In the genomic region with DNA sequence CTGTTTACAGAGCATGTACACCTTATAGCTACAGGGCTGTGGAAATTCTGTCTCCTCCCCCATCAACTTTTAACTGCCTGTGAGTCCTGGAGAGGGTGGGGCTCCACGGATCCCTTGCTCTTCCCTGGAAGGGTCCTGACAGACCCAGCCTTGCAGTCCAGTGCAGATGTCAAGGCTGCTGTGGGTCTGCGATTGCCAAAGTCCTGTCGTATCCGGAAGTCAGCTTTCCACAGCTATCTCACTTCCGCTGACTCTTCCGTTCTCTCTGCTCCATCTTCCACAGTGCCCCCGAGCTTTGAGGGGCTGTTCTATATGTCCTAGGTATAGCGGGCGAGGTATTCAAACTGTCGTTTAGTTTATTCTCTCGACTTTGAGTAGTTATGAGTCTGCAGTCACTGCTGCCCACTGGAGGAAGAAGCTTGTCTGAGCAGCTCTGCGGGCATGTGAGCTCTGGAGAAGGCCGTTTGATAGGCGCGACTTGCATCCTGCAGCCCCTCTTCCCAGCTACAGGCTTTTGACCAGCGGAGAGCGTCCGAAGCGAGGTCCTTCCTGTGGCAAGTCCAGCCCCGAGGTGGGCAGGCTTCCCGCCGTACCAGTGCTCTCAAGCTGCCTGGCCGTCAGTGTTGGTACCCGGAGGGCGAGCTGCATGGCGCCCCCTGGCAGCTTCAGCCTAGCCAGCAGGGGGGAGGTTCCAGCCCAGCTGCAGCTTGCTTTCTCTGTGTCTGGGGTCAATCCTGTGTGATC, we compare ENCODE assay signal across 8 mouse cellular contexts. TPM values are rescaled to one million over a fixed set of nuclear protein-coding genes. Genes with fewer than 3 reads are reported as not detected.
DNase-seq lines count a peak whose midpoint lies in the region; ATAC-seq lines count a peak whose summit lies in the region.

No protein-coding gene starts in this region.

- H3K9me3 ChIP-seq in heart, embryonic 13.5 days, result no peaks in the 10 kb centered on the region
- no peaks in the 10 kb centered on the region for H3K9me3 ChIP-seq in kidney, embryonic 16.5 days (ENCODE audit: low read length)

- H3K9ac ChIP-seq in heart, embryonic 13.5 days, result peak overlapping the region; percentile 78
- peak overlapping the region; percentile 56 for H3K9ac ChIP-seq in kidney, embryonic 16.5 days (replicated peaks; ENCODE audit: low read length)

- H3K4me3 ChIP-seq in heart, embryonic 13.5 days, result peak overlapping the region; percentile 56
- H3K4me3 ChIP-seq in kidney, embryonic 16.5 days (ENCODE audit: low read length), result peak overlapping the region; percentile 43

- intact Hi-C loops in heart, postnatal 25 days (cut with DNase I), result no loop called here

- no peak for ATAC-seq in heart, embryonic 13.5 days (ENCODE audit: extremely low read depth, insufficient number of reproducible peaks, low FRiP score, low TSS enrichment)
- peak; percentile 72 for ATAC-seq in kidney, embryonic 16.5 days (ENCODE audit: low FRiP score, low TSS enrichment)

- peak; percentile 93 for DNase-seq in heart, adult 11 months
- no peak for DNase-seq in heart, postnatal 25 days (ENCODE audit: low spot score)
- DNase-seq in embryo, embryonic 10 days (ENCODE audit: low spot score), result peak; percentile 69
- peak; percentile 34 for DNase-seq in lung, postnatal 25 days (ENCODE audit: low spot score)
- peak; percentile 25 for DNase-seq in ovary, postnatal 14 days (ENCODE audit: low spot score)
- DNase-seq in layer of hippocampus, postnatal 36 days, result no peak

- H3K27me3 ChIP-seq in heart, embryonic 13.5 days (replicated peaks), result no peaks in the 10 kb centered on the region
- H3K27me3 ChIP-seq in kidney, embryonic 16.5 days (ENCODE audit: insufficient read depth, low read length), result no peaks in the 10 kb centered on the region

- H3K4me1 ChIP-seq in heart, embryonic 13.5 days, result peaks cover 44% of the 10 kb centered on the region
- peaks cover 13% of the 10 kb centered on the region; the same call in 1 of the 2 replicates for H3K4me1 ChIP-seq in kidney, embryonic 16.5 days (ENCODE audit: insufficient read depth, low read length)

- H3K36me3 ChIP-seq in heart, embryonic 13.5 days, result peaks cover 13% of the 10 kb centered on the region
- peaks cover 2% of the 10 kb centered on the region; the same call in 1 of the 2 replicates for H3K36me3 ChIP-seq in kidney, embryonic 16.5 days (ENCODE audit: insufficient read depth, low read length)

- 18% methylated on average over 26 of the region's 26 CpGs for WGBS in heart, embryonic 13.5 days
- 30% methylated on average over 26 of the region's 26 CpGs for WGBS in kidney, embryonic 16.5 days

- peak overlapping the region; percentile 78 for H3K4me2 ChIP-seq in heart, embryonic 13.5 days
- H3K4me2 ChIP-seq in kidney, embryonic 16.5 days (replicated peaks; ENCODE audit: low read depth, low read length), result peak overlapping the region; percentile 58

- H3K27ac ChIP-seq in heart, embryonic 13.5 days (replicated peaks), result peak overlapping the region; percentile 85
- 0 out of 2 replicates have a peak overlapping the region, but pooled peaks have one; percentile 30 for H3K27ac ChIP-seq in kidney, embryonic 16.5 days (ENCODE audit: low read length)

RNA-seq across cellular contexts. Expression of gene Pigk, which starts 49.4 kb away (rescaled TPM):
- 10 to 100 TPM; 23.4 to 29.8 TPM for total RNA-seq in heart, postnatal 25 days (2021)
- polyA plus RNA-seq in heart, embryonic 13.5 days (2015; fragmentation: Nextera tagmentation; extraction: Ambion mirVana), result 37.1 and 37.6 TPM in 2 replicates
- 43.9 and 47.9 TPM in 2 replicates for polyA plus RNA-seq in kidney, embryonic 16.5 days (2015; fragmentation: Nextera tagmentation; extraction: Ambion mirVana)
- 10 to 100 TPM; 44.2 to 48.7 TPM for total RNA-seq in layer of hippocampus, postnatal 36 days (2021)

Comparison
In these comparisons a context has a peak if more than half of its experiments do, and no peak if none do; other contexts are left out.
1. DNase-seq: peak in heart, adult 11 months (single experiment), embryo, embryonic 10 days (single experiment), lung, postnatal 25 days (single experiment) and ovary, postnatal 14 days (single experiment); none in heart, postnatal 25 days (single experiment) and layer of hippocampus, postnatal 36 days (0 of 2).